Mouse (Mus musculus): ENCODE results near the gene Gcnt2.
A peak's percentile ranks its signal among the peaks of the same experiment; 100 is the strongest.
"Not testable (repeated sequence)": the region's sequence is repeated elsewhere in the genome, so short reads cannot be mapped to it uniquely, and the experiment has no call there.

Gene Gcnt2

DNA sequence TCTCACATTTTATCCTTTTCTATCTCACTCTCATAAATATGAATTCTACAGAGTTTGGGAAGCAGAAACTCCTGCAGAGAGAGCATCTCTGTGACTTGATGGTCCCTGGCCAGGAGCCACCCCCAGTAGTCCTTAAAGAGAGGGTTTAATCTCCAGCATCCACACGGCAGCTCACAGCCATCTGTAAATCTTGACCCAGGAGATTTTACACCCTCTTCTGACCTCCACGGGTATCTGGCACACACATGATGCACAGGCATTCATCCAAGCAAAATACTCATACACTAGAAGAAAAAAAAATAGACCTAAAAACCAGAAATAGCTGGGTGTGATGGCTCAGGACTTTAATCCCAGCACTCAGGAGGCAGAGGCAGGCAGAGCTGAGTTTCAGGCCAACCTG, 128.9 kb downstream of the Gcnt2 start:
- no peak for DNase-seq (ENCODE audit: low read depth, low spot score)

DNA sequence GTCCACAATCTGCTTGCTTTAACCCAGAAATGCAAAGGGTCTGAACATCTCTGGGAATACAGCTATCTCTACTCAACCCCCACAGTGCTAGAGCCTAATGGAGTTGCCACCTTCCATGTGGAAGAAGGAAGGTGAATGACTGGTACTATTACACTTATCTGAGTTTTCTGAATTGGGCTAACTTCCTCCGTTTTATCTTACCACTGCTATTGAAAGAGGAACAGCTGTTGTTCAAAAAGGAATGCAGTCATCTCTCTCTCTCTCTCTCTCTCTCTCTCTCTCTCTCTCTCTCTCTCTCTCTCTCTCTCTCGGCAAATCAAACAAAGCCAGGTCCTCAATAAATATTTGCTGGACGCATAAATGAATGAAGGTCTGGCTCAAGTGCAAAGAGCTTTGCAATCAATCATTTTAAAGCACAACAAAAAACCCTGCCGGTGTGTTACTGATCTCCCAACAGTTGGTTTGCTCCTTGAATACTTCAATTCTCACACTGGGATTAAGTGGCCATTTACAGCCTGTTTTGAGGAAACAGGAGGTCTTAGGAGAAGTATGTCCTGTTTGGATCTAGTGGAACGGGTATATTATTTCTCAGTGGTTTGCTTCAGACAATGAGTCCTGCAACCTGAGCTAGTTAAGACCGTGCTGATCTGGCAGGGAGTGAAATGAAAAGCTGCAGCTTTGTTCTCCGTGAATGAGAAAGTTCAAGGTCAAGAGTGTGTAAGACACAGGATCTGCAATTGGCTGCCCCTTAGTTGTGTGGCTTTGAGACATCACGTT, 135.1 kb downstream of the Gcnt2 start:
- no peak for DNase-seq (ENCODE audit: low read depth, low spot score)

DNA sequence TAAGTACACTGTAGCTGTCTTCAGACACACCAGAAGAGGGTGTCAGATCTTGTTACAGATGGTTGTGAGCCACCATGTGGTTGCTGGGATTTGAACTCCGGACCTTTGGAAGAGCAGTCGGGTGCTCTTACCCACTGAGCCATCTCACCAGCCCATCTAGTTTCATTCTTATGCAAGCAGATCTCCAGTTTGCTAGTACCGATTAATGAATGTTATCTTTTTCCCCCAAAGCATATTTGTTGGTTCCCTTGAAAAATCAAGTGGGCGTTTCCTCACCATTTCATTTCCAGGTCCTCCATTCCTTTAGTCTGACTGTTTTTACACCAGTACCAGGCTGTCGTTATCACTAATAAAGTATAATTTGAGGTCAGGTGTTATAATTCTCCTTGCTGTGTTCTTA, 139.0 kb downstream of the Gcnt2 start:
- DNase-seq (ENCODE audit: low read depth, low spot score): not testable (repeated sequence)

DNA sequence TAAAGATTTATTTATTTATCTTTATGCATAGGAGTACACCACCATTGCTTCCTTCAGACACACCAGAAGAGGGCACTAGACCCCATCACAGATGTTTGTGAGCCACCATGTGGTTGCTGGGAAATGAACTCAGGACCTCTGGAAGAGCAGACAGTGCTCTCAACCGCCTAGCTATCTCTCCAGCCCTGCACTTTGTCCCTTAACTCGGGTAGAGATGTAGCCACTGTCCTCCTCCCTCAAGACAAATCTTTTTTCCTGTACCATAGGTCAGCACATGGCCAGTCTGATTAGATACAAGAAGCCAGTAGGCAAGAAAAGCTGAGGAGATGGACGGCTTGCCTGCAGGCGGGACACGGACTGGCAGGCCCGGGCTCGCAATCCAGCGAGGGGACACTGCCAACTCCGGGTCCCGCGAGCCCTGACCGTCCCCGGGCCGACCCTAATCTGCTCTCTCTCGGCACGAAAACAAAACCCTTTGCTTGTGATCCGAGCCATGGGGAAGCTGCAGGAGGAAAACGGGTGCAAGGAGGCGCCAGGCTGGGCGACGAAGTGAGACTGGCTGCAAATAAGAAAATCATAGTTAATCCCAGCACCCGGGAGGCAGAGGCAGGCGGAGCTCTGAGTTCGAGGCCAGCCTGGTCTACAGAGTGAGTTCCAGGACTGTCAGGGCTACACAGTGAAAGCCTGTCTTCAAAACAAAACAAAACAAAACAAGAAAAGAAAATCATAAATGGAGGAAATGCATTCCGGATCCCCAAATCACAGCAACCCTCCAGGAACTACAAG, 140.8 kb downstream of the Gcnt2 start:
- DNase-seq (ENCODE audit: low read depth, low spot score): no peak

DNA sequence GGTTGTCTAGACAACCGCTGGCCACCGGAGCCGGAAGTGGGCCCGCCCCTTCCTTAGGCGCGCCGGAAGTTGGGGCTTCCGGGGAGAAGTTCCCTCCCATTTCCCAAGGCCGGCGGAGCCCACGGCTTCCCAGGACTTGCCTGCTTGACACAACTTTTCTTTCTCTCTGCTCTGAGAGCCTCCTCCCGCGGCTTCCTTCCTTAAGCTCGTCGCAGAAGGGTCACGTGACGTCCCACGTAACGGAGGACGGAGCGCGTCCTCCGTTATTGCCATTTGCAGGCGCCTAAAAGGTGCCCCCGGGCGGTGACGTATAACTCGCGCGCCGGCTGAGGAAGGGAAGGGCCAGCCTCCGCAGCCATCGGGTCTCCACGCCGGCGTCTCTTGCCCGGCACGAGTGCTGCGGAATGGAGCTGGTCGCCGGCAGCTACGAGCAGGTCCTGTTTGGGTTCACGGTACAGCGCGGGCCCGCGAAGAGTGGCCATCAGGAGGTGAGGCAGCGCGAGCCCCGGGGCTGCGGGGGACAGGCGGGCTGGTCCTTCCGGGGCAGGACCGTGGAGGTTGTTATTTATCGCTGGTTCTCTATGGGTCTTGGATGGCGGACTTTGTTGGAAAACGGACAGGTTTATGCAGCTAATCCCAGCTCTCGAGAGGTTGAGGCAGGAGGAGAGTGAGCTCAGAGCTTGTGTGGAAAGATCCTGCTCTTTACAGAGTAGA, 141.5 kb downstream of the Gcnt2 start, which contains the start of gene Pak1ip1:
TSS of gene Pak1ip1 (plus strand) at position 98 of the 714 bp plus-strand sequence.
- DNase-seq (ENCODE audit: low read depth, low spot score): peak; percentile 87

DNA sequence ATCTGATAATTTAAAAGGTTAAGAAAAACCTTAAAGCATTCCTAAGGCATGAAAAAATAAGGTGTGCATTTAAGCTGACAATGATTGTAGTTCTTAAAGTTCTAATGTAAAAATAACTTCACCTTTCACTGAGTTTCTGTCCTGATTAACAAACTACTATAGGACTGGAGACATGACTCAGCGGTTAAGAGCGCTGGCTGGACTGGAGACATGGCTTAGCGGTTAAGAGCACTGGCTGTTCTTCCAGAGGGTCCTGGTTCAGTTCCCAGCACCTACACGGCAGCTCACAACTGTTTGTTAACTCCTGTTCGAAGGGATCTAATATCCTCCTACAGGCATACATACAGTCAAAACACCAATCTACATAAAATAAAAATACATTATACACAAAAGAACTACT, 142.4 kb downstream of the Gcnt2 start:
- no peak for DNase-seq (ENCODE audit: low read depth, low spot score)

DNA sequence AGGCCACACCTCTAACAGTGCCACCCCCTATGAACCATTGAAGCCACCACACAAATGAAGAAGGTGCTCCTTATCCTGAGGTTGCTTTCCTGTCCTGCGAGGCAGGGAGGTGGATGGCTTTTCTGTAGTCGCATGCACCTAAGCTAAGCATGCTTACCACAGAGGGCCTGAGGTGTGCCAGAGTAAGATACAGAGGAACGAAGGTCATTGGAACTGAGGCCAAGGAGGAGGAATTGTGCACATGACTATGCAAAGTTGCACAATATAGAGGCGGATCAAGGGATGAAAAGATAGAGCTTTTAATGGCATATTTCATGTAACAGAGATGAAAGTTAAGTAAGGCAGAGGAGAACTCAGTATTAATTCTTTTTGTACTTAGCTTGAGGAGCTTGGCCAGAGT, 146.7 kb downstream of the Gcnt2 start:
- no peak for DNase-seq (ENCODE audit: low read depth, low spot score)

DNA sequence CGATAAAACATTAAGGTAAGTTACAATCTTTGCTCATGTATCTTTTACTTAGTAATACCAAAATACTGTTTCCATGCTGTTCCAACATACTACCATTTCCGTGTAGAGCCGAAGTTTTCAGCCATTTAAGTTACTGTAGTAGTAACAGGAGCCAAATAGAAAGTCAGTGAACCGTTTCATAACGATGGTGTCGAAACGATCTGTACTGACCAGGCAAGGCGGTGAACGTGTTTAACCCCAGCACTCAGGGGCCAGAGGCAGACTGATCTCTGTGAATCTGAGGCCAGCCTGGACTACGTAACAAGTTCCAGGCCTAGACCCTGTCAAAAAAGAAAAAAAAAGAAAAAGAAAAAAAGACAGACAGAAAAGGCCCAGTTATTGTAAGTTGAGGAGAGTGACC, 148.7 kb downstream of the Gcnt2 start:
- DNase-seq (ENCODE audit: low read depth, low spot score): no peak

DNA sequence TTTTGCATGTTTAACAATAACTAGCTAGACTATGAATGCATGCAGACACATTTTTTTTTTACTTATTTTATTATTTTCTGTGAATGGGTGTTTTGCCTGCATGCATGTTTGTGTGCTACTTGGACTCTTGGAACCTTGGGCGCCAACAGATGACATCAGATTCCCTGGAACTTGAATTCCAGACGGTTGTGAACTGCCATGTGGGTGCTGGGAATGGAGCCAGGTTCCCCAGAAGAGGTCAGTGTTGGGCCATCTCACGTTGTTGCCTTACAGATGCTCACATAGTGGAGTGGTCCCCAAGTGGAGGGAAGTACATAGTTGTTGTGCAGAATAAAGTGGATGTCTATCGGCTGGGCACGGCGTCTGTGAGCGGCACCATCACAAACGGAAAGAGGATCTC, 149.4 kb downstream of the Gcnt2 start:
- no peak for DNase-seq (ENCODE audit: low read depth, low spot score)

Measured in brain, embryonic 18.5 days (tissue).